Mouse (Mus musculus) heart, adult 2 months (tissue): ENCODE data around the gene Gm27027.

Source experiments
- CTCF ChIP-seq: fragments of 200-600 bp; IDR thresholded peaks from 2 replicates; pipeline ENCODE4 v1.8.1; 2022; ENCODE audit warnings: antibody characterized with exemption, mild to moderate bottlenecking, moderate library complexity
- EP300 ChIP-seq: fragments of 200-500 bp; IDR thresholded peaks from 2 replicates; pipeline ENCODE4 v1.6.1; 2011; ENCODE audit warnings: low read depth, low read length, control low read depth; ENCODE audit not compliant: insufficient read depth
- POLR2A ChIP-seq: fragments of 200-500 bp; IDR thresholded peaks from 2 replicates; pipeline ENCODE4 v1.6.1; 2011; ENCODE audit warnings: mild to moderate bottlenecking, low read depth, low read length, control low read depth; ENCODE audit not compliant: insufficient read depth

DNA sequence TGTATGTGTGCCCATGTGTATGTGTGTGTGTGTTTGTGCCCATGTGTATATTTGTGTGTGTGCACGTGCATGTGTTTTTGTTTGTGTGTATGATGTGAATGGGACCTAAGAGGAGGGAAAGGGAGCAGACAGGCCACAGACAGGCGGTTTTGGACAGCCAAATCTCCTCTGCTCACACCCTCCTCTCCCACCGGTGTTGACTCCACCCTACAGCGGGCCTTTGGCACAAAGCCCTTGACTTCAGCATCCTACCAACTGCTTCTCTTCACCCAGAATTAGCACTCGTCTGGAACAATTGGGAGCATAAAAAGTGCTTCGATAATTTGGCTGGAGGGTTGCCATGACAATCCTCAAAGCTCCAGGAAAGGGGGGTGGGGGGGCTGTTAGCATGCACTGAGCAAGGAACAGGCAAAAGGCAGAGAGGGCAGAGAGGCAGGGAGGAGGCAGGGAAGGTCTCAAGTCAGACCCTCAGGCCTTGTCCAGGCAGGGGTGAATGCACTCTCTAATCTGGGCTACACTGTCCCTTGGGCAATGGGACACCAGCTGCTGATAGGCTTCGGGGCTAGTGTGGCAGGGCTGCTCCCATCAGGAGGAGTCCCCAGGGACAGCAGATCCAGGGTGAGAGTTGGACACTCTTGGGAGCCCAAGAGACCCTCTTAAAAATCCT lies 31.5 kb downstream of the Gm27027 start:
- TF ChIP-seq CTCF, result no peak
- no peak for TF ChIP-seq EP300
- TF ChIP-seq POLR2A, result no peak
